Mouse (Mus musculus): Measurements from ENCODE around the gene Magi2. TPM values are rescaled to one million over a fixed set of nuclear protein-coding genes. Genes with fewer than 3 reads are reported as not detected.

Magi2 gene
- polyA plus RNA-seq, 1 experiment from 2014 or later = 4.6 TPM

GRCm38 (mm10) chr5:20373586-20373985, 1146.8 kb downstream of the Magi2 start:
- Histone ChIP-seq H3K27ac (ENCODE audit: low read depth, low read length) (no peak overlapping the region), H3K4me2 (no peak overlapping the region), H3K9me3 (ENCODE audit: control insufficient read depth, low read length) (no peaks in the 10 kb centered on the region), H3K4me1 (ENCODE audit: control insufficient read depth, insufficient read depth, low read length) (no peaks in the 10 kb centered on the region), H3K27me3 (ENCODE audit: control insufficient read depth, insufficient read depth, low read length) (no peaks in the 10 kb centered on the region), H3K36me3 (ENCODE audit: control insufficient read depth, insufficient read depth, low read length) (no peaks in the 10 kb centered on the region), H3K9ac (ENCODE audit: low read length) (no peak overlapping the region), H3K4me3 (ENCODE audit: low read depth, low read length) (no peak overlapping the region)
- DNase-seq (ENCODE audit: low spot score, missing footprints) (no peak), ATAC-seq (ENCODE audit: low FRiP score) (no peak)
- 85% methylated on average over 1 of the region's 1 CpGs for WGBS

- 90% methylated on average over 11 of the region's 11 CpGs for WGBS
- Histone ChIP-seq H3K36me3 (ENCODE audit: control insufficient read depth, insufficient read depth, low read length) (no peaks in the 10 kb centered on the region; the same call in 1 of the 2 replicates), H3K27ac (ENCODE audit: low read depth, low read length) (no peak overlapping the region), H3K4me2 (no peak overlapping the region), H3K9ac (ENCODE audit: low read length) (no peak overlapping the region), H3K4me1 (ENCODE audit: control insufficient read depth, insufficient read depth, low read length) (no peaks in the 10 kb centered on the region), H3K9me3 (ENCODE audit: control insufficient read depth, low read length) (no peaks in the 10 kb centered on the region), H3K27me3 (ENCODE audit: control insufficient read depth, insufficient read depth, low read length) (no peaks in the 10 kb centered on the region), H3K4me3 (ENCODE audit: low read depth, low read length) (no peak overlapping the region)
- DNase-seq (ENCODE audit: low spot score, missing footprints) (no peak), ATAC-seq (ENCODE audit: low FRiP score) (no peak)
Measured at GRCm38 (mm10) chr5:20378071-20378800, 1151.4 kb downstream of the Magi2 start.

GRCm38 (mm10) chr5:20404533-20404932, 1177.7 kb downstream of the Magi2 start:
- 93% methylated on average over 5 of the region's 5 CpGs for WGBS
- DNase-seq (ENCODE audit: low spot score, missing footprints) (no peak), ATAC-seq (ENCODE audit: low FRiP score) (no peak)
- Histone ChIP-seq H3K4me3 (ENCODE audit: low read depth, low read length) (no peak overlapping the region), H3K9me3 (ENCODE audit: control insufficient read depth, low read length) (no peaks in the 10 kb centered on the region), H3K36me3 (ENCODE audit: control insufficient read depth, insufficient read depth, low read length) (no peaks in the 10 kb centered on the region), H3K4me2 (no peak overlapping the region), H3K27me3 (ENCODE audit: control insufficient read depth, insufficient read depth, low read length) (no peaks in the 10 kb centered on the region), H3K27ac (ENCODE audit: low read depth, low read length) (no peak overlapping the region), H3K4me1 (ENCODE audit: control insufficient read depth, insufficient read depth, low read length) (no peaks in the 10 kb centered on the region), H3K9ac (ENCODE audit: low read length) (no peak overlapping the region)

- Histone ChIP-seq H3K4me3 (ENCODE audit: low read depth, low read length) (no peak overlapping the region), H3K4me2 (no peak overlapping the region), H3K9me3 (ENCODE audit: control insufficient read depth, low read length) (no peaks in the 10 kb centered on the region), H3K4me1 (ENCODE audit: control insufficient read depth, insufficient read depth, low read length) (no peaks in the 10 kb centered on the region), H3K36me3 (ENCODE audit: control insufficient read depth, insufficient read depth, low read length) (no peaks in the 10 kb centered on the region), H3K27ac (ENCODE audit: low read depth, low read length) (no peak overlapping the region), H3K27me3 (ENCODE audit: control insufficient read depth, insufficient read depth, low read length) (no peaks in the 10 kb centered on the region), H3K9ac (ENCODE audit: low read length) (no peak overlapping the region)
- ATAC-seq (ENCODE audit: low FRiP score) (no peak), DNase-seq (ENCODE audit: low spot score, missing footprints) (no peak)
- 86% methylated on average over 4 of the region's 4 CpGs for WGBS
Measured at GRCm38 (mm10) chr5:20406626-20407025, 1179.8 kb downstream of the Magi2 start.

- H3K4me1 ChIP-seq (ENCODE audit: control insufficient read depth, insufficient read depth, low read length) = no peaks in the 10 kb centered on the region
- ATAC-seq (ENCODE audit: low FRiP score) (no peak), DNase-seq (ENCODE audit: low spot score, missing footprints) (no peak)
Measured at GRCm38 (mm10) chr5:20415320-20415719, 1188.5 kb downstream of the Magi2 start.

GRCm38 (mm10) chr5:20417348-20417747, 1190.5 kb downstream of the Magi2 start:
- Histone ChIP-seq H3K27me3 (ENCODE audit: control insufficient read depth, insufficient read depth, low read length) (no peaks in the 10 kb centered on the region), H3K4me1 (ENCODE audit: control insufficient read depth, insufficient read depth, low read length) (no peaks in the 10 kb centered on the region), H3K4me2 (no peak overlapping the region), H3K9me3 (ENCODE audit: control insufficient read depth, low read length) (no peaks in the 10 kb centered on the region), H3K9ac (ENCODE audit: low read length) (no peak overlapping the region), H3K4me3 (ENCODE audit: low read depth, low read length) (no peak overlapping the region), H3K27ac (ENCODE audit: low read depth, low read length) (no peak overlapping the region), H3K36me3 (ENCODE audit: control insufficient read depth, insufficient read depth, low read length) (no peaks in the 10 kb centered on the region)
- ATAC-seq (ENCODE audit: low FRiP score) (no peak), DNase-seq (ENCODE audit: low spot score, missing footprints) (no peak)

More at GRCm38 (mm10) chr5:20415320-20415719, 1188.5 kb downstream of the Magi2 start:
- Histone ChIP-seq H3K4me3 (ENCODE audit: low read depth, low read length) (no peak overlapping the region), H3K9me3 (ENCODE audit: control insufficient read depth, low read length) (no peaks in the 10 kb centered on the region), H3K9ac (ENCODE audit: low read length) (no peak overlapping the region), H3K36me3 (ENCODE audit: control insufficient read depth, insufficient read depth, low read length) (no peaks in the 10 kb centered on the region), H3K27me3 (ENCODE audit: control insufficient read depth, insufficient read depth, low read length) (no peaks in the 10 kb centered on the region), H3K27ac (ENCODE audit: low read depth, low read length) (no peak overlapping the region), H3K4me2 (no peak overlapping the region)

- H3K27me3 ChIP-seq (ENCODE audit: control insufficient read depth, insufficient read depth, low read length) = no peaks in the 10 kb centered on the region
- DNase-seq (ENCODE audit: low spot score, missing footprints) (no peak), ATAC-seq (ENCODE audit: low FRiP score) (no peak)
- no peaks in the 10 kb centered on the region for H3K36me3 ChIP-seq (ENCODE audit: control insufficient read depth, insufficient read depth, low read length)
- H3K27ac ChIP-seq (ENCODE audit: low read depth, low read length) = no peak overlapping the region
- 59% methylated on average over 9 of the region's 9 CpGs for WGBS
- no peak overlapping the region for H3K9ac ChIP-seq (ENCODE audit: low read length)
- no peaks in the 10 kb centered on the region for H3K4me1 ChIP-seq (ENCODE audit: control insufficient read depth, insufficient read depth, low read length)
- H3K4me2 ChIP-seq = no peak overlapping the region
- no peak overlapping the region for H3K4me3 ChIP-seq (ENCODE audit: low read depth, low read length)
- H3K9me3 ChIP-seq (ENCODE audit: control insufficient read depth, low read length) = no peaks in the 10 kb centered on the region
Measured at GRCm38 (mm10) chr5:20432148-20432813, 1205.4 kb downstream of the Magi2 start.

GRCm38 (mm10) chr5:20446471-20447174, 1219.8 kb downstream of the Magi2 start:
- no peak overlapping the region for H3K27ac ChIP-seq (ENCODE audit: low read depth, low read length)
- 73% methylated on average over 4 of the region's 4 CpGs for WGBS
- H3K9me3 ChIP-seq (ENCODE audit: control insufficient read depth, low read length) = no peaks in the 10 kb centered on the region
- no peak overlapping the region for H3K4me3 ChIP-seq (ENCODE audit: low read depth, low read length)
- no peak overlapping the region for H3K9ac ChIP-seq (ENCODE audit: low read length)
- DNase-seq (ENCODE audit: low spot score, missing footprints) (no peak), ATAC-seq (ENCODE audit: low FRiP score) (no peak)
- no peaks in the 10 kb centered on the region for H3K36me3 ChIP-seq (ENCODE audit: control insufficient read depth, insufficient read depth, low read length)
- H3K4me1 ChIP-seq (ENCODE audit: control insufficient read depth, insufficient read depth, low read length) = no peaks in the 10 kb centered on the region
- no peak overlapping the region for H3K4me2 ChIP-seq
- no peaks in the 10 kb centered on the region for H3K27me3 ChIP-seq (ENCODE audit: control insufficient read depth, insufficient read depth, low read length)

- Histone ChIP-seq H3K4me2 (no peak overlapping the region), H3K27ac (ENCODE audit: low read depth, low read length) (no peak overlapping the region), H3K27me3 (ENCODE audit: control insufficient read depth, insufficient read depth, low read length) (no peaks in the 10 kb centered on the region), H3K4me3 (ENCODE audit: low read depth, low read length) (no peak overlapping the region), H3K9me3 (ENCODE audit: control insufficient read depth, low read length) (no peaks in the 10 kb centered on the region), H3K36me3 (ENCODE audit: control insufficient read depth, insufficient read depth, low read length) (no peaks in the 10 kb centered on the region), H3K4me1 (ENCODE audit: control insufficient read depth, insufficient read depth, low read length) (no peaks in the 10 kb centered on the region), H3K9ac (ENCODE audit: low read length) (no peak overlapping the region)
- DNase-seq (ENCODE audit: low spot score, missing footprints) (no peak), ATAC-seq (ENCODE audit: low FRiP score) (no peak)
- WGBS = 64% methylated on average over 3 of the region's 3 CpGs
Measured at GRCm38 (mm10) chr5:20456106-20456505, 1229.3 kb downstream of the Magi2 start.
